Mouse (Mus musculus): ENCODE results near the gene Cers1. TPM values are rescaled to one million over a fixed set of nuclear protein-coding genes. Genes with fewer than 3 reads are reported as not detected.

The Cers1 gene
- total RNA-seq, 4 experiments from 2014 or later = 83.6 to 94.5 (median 88.4) TPM

DNA sequence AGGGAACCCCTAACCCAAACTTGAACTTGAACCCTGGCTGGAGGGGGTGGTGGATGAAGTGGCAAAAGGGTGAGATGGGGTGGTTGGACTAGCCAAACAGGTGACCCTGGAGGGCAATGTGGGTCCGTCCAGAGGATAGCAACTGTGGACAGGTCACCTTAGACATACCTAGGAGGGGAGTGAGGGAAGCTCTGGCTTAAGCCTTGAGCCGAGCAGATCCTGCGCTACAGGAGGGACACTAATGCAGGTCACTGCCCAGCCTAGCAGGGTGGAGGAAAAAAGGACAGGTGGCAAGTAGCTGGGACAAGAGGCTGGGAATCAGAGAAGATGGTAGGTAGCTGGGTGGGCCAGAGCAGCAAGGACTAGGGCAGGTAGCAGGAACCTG lies 36.4 kb downstream of the Cers1 start:
- no peak for DNase-seq (ENCODE audit: low spot score in 2 of 2)

DNA sequence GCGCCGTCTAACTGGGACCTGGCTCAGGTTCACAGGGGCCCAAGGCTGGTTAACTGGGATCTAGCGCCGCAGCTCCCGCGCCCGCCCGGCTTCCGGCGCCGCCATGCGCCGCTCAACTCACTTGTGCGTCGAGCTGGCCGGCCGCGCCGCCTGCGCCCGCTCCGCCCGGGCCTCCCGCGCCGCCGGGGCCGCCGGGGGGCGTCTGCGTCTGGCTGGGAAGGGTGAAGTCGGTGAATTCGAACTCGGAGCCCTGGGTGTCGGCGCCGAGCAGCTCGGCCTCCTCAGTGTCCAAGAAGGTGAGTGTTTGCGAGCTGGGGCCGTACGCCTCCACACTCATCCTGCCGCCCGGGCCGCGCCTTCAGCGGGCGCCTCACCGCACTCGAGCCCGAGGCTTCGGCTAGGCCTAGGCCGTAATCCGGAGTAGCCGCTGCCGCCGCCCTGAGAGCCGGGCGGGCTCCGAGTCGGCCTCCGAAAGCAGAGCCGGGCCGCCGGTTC lies 37.1 kb downstream of the Cers1 start:
- DNase-seq (ENCODE audit: low spot score in 2 of 2) = no peak

DNA sequence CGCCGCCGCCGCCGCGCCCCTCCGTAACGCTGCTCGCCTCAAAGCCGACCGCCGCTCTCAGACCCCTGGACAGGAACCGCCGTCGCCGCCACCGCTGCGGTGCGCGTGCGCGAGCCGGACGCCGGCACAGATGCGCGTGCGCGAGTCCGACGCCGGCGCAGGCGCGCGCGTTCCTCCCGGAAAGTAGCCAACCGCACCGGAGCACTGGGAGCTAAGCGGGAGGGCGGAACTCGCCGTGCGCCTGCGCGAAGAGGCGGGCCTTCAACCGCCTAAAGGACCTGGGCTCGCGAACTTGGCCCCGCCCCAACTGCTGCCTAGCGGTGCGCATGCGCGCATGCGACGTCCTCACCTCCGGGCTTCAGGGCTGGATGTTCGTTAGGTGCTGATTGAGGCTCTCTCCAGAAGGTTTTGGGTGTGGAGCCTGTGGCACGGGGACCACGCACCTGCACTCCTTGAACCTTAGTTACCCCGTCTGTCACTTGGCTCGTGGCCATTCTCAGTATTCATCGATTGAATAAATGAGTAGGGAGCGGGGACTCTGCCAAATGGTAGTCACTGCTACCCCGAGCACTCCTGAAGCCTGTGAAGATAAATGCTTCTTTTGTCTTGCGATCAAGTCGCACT lies 37.7 kb downstream of the Cers1 start, which contains the start of gene Upf1:
Upf1 (minus strand) TSS at position 85 of the 624 bp plus-strand sequence.
- DNase-seq (ENCODE audit: low spot score in 2 of 2) = peak; percentile 98

DNA sequence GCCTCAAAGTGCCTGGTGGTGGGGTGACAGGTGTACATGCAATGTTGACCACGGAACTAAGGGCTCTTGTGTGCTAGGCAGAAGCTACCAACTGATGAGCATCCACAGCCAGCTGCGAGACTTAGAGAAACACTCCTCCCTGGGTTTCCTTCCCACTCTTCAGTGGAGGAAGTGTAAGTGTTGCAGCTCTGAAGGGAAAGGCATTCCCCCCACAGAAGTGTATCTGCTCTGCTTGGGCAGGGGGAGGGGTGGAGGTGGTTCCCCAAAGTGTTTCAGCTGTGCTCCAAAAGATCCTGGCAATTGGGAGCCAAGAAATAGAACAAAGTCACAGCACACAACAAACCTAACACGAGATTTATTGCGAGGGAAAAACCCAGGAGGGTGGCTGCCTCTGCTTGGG lies 38.4 kb downstream of the Cers1 start:
- peak; percentile 28 to 60 for DNase-seq (ENCODE audit: low spot score in 2 of 2)

DNA sequence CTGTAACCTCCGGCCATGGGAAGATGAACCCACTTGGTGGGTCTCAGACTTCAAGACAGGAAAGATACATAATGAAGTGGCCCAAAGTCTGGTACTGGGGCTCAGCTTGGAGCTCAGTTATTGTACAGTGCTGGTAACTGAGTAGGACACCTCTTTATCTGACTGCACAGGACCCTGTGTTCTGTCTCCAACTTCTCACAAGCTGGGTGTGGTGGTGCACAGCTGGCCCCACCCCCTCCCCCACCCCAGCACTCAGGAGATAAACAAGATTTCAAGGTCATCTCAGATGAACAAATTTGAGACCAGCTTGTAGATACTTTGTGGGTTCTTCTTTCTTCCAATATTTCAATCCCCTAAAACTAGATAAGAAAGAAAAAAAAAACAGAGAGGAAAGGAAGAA lies 40.5 kb downstream of the Cers1 start:
- no peak for DNase-seq (ENCODE audit: low spot score in 2 of 2)

DNA sequence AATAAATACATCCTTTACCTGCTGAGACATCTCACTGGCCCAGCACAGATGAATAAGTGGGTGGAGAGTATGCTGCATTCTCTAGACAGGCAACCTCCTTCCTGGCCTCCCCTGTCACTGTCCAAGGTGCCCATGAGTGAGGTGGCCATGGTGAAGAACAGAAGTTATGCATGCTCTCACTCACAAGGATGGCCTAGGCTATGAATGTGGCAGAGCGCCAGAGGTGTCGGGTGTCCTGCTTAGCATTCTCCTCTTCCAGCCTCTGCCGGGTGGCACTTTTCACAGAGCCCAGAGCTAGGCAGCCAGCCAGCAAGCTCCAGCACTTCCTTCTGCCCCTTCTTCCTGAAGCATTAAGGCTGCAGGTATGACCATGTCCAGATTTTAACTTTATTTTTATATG lies 43.8 kb downstream of the Cers1 start:
- no peak for DNase-seq (ENCODE audit: low spot score in 2 of 2)

DNA sequence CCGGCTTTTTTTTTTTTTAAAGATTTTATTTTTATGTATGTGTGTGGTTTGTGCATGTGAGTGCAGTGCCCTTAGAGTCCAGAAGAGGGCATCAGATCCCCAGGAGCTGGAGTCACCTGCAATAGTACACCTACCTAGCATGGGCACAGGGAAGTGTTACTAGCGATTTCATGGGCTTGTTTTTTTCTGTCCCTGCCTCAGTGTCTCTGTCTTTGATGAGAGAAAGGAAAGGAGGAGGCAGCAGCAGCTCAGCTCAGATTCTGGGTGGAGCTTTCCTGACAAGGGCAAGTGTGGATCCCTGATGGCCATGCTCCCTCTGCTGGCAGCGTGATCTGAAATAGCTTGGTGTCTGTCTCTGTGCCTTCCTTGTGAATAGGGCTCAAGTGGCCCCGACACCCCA lies 45.2 kb downstream of the Cers1 start:
- no peak for DNase-seq (ENCODE audit: low spot score in 2 of 2)

DNA sequence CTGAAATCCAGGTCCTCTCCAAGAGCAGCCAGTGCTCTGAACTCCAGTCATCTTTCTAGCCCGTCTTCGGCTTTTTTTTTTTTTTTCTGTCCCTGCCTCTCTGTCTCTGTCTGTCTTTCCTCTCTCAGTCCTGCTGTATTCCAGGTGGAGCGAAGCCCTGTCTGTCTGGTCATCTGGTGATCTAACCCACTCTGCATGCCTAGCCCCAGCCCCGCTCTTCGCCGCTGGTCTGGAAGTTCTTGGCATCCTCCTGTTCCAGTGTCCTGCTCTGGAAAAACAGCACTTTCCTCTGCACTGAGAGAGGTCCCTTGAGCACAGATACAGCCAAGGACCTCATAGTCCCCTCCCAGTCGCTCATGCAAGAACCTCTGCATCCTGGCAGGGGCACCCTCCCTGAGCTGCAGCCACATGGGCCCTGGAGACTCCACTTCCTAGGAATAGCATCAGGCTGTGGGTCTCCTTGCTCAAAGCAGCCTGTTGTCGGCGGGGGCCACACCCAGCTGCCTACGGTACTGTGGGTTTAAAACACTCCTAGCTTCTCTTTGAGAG lies 46.0 kb downstream of the Cers1 start:
- DNase-seq (ENCODE audit: low spot score in 2 of 2) = no peak

DNA sequence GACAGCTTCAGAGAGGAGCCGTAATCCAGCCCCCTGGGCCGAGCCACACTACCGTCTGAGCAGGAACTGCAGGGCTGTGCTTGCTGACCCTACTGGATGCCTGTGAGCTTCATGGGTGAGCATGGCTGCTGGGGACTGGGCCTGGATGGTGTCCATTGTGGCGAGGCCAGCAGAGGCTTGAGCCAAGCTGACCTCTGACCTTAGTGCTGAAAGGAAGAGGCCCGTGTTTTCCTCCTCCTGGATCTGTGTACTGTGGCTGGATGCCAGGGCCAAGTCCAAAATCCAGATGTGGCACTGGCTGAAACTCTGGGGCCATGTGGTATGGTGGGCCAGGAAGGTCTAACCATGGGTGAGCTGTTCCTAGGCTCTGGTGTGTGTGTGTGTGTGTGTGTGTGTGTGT lies 48.5 kb downstream of the Cers1 start:
- DNase-seq (ENCODE audit: low spot score in 2 of 2) = no peak

DNA sequence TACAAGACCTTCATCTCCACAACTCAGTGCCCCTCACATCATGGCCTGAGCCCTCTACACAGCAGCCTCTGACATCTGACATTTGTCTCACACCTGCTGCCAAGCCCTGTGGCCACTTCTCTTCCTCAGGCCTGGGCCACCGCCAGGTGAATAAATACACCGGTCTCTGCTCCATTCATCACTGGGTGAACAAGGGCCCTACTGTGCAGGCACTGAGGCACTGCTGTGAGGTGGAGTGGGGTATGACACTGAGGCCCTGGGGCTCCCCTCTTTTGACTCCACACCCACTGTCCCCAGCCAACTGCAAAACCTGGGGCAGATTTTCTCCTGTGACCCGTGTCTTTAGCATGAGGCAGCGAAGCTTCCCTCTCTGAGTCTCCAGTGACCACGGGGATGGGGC lies 51.0 kb downstream of the Cers1 start:
- no peak for DNase-seq (ENCODE audit: low spot score in 2 of 2)

DNA sequence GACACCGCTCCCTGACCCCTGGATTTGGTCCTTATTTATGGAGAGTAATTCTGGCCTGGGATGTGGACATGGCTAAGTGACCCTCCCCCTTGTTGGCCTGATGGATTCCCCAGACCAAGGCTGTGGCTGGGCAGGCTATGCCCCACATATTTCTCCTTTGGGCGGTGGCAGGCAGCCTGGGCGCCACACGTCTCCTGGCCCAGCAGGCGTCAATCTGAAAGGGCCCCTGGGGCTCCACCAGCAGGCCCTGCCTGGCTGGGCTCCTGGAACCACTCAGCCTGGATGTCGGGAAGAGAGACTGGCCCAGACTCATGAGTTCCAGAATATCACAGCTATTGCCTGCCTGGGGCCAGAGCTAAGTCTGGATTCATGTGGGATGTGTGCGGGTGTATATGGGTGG lies 54.9 kb downstream of the Cers1 start:
- DNase-seq (ENCODE audit: low spot score in 2 of 2) = no peak

DNA sequence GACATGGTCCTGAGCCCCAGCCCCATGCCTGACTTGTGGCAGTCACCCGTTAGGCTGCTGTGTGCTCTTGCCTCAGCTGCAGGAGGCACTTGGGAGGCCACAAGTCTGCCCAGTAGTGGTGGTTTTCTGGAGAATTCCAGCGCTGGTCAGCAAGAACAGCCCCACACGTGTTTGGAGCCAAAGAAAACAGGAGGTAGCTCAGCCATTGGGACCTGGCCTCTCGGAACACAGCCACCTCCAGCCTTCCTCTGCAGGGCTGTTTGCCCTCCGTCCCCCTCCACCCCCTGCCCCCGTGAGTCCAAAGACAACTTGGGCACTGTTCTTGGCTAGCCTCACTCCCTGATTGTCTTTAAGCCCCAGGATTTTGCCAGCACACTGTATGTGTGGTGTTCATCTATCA lies 56.4 kb downstream of the Cers1 start:
- no peak for DNase-seq (ENCODE audit: low spot score in 2 of 2)

DNA sequence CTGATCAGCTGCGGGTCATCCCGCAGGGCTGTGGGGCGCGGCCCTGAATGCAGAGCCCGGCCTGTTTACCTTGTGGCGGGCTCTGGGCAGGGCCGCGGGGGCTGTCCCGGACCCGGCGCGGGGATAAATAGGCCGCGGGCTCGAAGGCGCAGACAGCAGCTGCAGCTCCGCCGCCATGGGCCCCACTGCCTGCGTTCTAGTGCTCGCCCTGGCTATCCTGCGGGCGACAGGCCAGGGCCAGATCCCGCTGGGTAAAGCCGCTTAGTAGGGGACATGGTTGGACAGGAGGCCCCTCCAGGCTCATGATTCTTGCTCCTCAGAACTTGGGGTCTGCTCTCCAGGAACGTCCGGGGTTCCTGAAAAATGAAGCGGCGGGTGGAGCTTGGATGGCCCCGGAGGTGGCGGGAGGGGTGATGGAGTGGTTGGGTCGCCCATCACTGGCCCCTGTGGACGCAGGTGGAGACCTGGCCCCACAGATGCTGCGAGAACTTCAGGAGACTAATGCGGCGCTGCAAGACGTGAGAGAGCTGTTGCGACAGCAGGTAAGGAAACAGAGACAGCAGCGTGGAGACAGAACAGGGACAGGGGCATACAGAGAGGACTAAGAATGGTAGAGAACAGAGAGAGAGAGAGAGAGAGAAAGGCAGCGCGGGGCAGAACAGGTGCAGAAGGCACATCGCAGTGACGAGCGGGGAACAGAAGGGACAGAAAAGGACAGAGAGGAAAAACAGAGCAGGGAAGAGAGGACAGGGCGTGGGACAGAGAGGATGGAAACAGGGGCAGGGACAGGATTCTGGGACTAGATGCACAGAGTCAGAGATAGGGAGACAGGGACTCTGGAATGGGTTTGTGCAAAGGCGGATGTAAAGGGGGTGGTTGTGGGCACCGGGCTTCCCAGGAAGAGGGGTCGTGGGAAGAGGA lies 58.1 kb downstream of the Cers1 start, which contains the start of gene Comp:
Comp (plus strand) TSS at position 162 of the 921 bp plus-strand sequence.
- no peak for DNase-seq (ENCODE audit: low spot score in 2 of 2)

DNA sequence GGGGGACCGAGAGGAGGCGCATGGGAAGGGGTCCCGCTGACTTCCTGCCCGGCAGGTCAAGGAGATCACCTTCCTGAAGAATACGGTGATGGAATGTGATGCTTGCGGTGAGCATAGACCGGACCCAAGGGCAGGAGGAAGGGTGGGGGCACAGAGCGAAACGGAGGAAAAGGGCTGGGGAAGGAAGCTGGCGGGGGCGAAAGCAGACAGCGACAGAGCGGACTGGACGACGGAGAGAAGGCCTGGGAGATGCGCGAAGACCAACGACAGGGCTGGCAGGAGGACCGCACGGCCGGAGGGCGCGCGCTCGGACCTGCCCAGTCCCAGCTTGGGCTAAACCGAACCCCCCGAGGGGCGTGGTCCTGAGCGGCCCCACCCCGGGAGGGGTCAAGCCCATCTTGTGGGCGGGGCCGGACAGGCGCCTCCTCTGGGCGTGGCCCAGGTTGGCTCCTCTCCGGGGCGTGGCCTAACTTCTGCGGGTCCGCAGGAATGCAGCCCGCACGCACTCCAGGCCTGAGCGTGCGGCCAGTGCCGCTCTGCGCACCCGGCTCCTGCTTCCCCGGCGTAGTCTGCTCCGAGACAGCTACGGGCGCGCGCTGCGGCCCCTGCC lies 58.8 kb downstream of the Cers1 start:
- DNase-seq (ENCODE audit: low spot score in 2 of 2) = no peak

DNA sequence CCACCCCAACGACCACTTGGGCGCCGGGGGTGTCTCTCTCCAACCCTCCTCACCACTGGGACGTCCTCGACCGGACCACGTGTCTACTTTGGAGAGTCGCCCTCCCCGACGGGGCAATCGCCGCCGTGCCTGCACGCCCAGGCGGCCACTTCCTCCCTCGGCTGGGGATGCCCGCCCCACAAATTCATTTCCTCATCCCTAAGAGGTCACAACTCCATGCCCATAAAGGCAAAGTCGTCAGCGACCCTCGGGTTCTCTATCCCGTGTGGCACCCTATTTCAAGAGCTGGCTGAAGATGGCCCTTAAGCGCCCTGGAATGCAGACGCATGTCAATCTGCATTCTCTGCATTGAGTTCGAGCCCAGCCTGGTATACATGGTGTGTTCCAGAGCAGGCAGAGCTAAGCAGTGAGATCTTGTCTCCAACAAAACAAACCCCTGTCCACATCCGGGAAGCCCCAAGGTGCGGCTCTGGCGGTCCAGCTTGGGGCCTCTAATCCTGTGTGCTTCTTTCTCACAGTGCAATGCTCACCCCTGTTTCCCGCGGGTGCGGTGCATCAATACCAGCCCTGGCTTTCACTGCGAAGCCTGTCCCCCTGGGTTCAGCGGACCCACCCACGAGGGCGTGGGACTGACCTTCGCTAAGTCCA lies 59.8 kb downstream of the Cers1 start:
- DNase-seq (ENCODE audit: low spot score in 2 of 2) = no peak

DNA sequence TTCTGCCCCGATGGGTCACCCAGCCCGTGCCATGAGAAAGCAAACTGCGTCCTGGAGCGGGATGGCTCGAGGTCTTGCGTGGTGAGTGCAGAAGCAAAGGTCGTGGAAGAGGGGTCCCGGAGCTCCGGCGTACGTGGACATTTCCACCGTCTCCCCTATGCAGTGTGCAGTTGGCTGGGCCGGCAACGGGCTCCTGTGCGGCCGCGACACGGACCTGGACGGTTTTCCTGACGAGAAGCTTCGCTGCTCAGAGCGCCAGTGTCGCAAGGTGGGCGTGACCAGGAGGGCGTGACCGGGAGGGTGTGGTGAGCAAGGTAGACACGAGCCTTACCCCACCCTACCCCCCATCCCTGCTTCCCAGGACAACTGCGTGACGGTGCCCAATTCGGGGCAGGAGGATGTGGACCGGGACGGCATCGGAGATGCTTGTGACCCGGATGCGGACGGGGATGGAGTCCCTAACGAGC lies 60.7 kb downstream of the Cers1 start:
- no peak for DNase-seq (ENCODE audit: low spot score in 2 of 2)

DNA sequence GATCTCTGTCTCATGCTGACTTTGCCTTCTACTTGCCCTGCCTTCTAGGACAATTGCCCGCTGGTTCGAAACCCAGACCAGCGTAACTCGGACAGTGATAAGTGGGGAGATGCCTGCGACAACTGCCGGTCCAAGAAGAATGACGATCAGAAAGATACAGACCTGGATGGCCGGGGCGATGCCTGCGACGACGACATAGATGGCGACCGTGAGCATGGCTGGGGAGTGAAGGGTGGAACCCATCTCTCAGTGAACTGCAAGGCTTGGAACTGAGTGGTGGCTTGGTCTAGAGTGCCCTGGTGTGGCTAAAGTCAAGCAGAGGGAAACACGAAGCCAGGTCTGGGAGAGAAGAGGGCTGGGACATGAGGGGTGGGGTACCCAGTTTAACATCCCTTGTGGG lies 61.5 kb downstream of the Cers1 start:
- no peak for DNase-seq (ENCODE audit: low spot score in 2 of 2)

DNA sequence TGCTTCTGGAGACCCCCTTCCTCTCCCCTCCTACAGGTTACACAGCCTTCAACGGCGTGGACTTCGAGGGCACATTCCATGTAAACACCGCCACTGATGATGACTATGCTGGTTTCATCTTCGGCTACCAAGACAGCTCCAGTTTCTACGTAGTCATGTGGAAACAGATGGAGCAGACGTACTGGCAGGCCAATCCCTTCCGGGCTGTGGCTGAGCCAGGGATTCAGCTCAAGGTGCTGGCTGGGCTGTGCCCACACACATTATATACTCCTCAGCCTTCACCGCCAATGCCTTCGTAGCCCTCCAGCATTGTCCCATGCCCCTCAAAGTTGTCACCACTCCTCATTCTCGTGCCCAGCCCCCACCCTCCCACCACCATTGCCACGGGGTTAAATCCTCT lies 64.5 kb downstream of the Cers1 start:
- no peak for DNase-seq (ENCODE audit: low spot score in 2 of 2)

All from left cerebral cortex, adult 8-10 months (tissue).